ENCODE assay signal across 9 mouse cellular contexts in the genomic region with DNA sequence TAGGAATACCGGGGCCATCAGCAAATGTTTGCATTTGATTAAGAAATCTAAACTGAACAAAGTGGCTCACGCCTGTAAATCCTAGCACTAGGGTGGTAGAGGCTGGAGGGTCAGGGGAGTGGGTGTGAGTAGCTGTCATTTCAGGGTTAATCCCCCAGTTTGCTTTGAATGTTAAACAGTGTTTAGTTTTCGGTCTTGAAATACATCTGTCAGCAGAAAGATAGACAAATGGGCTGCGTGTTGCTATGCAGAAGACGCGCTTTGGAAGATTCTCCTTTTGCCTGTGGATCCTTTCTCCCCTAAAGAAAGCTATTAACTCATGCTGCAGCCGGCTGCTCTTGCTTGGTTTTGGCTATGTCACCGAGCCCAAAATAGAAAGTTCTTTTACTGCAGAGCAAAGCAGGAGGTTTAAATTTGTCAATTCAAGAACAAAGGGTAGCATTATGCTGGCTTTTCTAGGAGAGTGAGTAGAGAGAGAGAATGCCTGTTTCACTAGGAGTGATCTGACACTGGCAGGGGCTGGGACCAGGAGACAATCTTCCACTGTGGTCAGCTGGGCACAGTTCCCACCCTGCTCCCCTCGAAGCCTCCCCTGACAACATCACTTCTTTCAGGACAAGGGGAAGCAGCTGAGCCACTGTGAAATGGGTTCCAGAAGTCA. TPM values are rescaled to one million over a fixed set of nuclear protein-coding genes. Genes with fewer than 3 reads are reported as not detected.
DNase-seq lines count a peak whose midpoint lies in the region; ATAC-seq lines count a peak whose summit lies in the region.
"Had no signal": no experiment of that assay in that cellular context is flagged by ENCODE, and none has a peak within 500 bp of the region (broad histone marks: within the 10 kb centered on the region; RNA-seq: fewer than 3 reads in every experiment).

No protein-coding gene starts in this region.

- H3K36me3 ChIP-seq in megakaryocyte, embryonic 14.5 days (replicated peaks; ENCODE audit: low read length) = no peaks in the 10 kb centered on the region
- H3K36me3 ChIP-seq in heart, embryonic 15.5 days = no peaks in the 10 kb centered on the region

- DNase-seq in left cerebral cortex, adult 9 months (ENCODE audit: low spot score in 2 of 2) = peak; percentile 74 to 77
- DNase-seq in right cerebral cortex, postnatal 36 days (ENCODE audit: low spot score in 2 of 2) = peak; percentile 32 to 54
- DNase-seq in kidney, postnatal 25 days = no peak
- DNase-seq in adrenal gland, adult 8-10 months = no peak
- no peak for DNase-seq in ovary, adult 18-20 months (ENCODE audit: low spot score)

- peaks cover 47% of the 10 kb centered on the region for H3K4me1 ChIP-seq in megakaryocyte, embryonic 14.5 days
- peaks cover 28% of the 10 kb centered on the region for H3K4me1 ChIP-seq in heart, embryonic 15.5 days (replicated peaks)

- H3K27ac ChIP-seq in heart, embryonic 15.5 days = peak overlapping the region; percentile 77

- WGBS in heart, embryonic 15.5 days = 32% methylated on average over 9 of the region's 9 CpGs

- H3K4me2 ChIP-seq in heart, embryonic 15.5 days = peak overlapping the region; percentile 41

- H3K27me3 ChIP-seq in megakaryocyte, embryonic 14.5 days (replicated peaks) = peaks cover 2% of the 10 kb centered on the region
- H3K27me3 ChIP-seq in heart, embryonic 15.5 days = no peaks in the 10 kb centered on the region

- ATAC-seq in megakaryocyte, adult 5-6 weeks (ENCODE audit: poor library complexity, severe bottlenecking) = no peak
- no peak; the same call in 1 of the 2 replicates for ATAC-seq in heart, embryonic 15.5 days (replicated peaks; ENCODE audit: insufficient number of reproducible peaks, insufficient read depth, low FRiP score, low read depth)

- peak overlapping the region; percentile 79 for H3K4me3 ChIP-seq in megakaryocyte, embryonic 14.5 days (replicated peaks)
- no peak overlapping the region for H3K4me3 ChIP-seq in heart, embryonic 15.5 days

- H3K9me3 ChIP-seq in megakaryocyte, embryonic 14.5 days = peaks cover 7% of the 10 kb centered on the region; the same call in 1 of the 2 replicates
- H3K9me3 ChIP-seq in heart, embryonic 15.5 days (replicated peaks) = no peaks in the 10 kb centered on the region

- peak overlapping the region; percentile 20; the same call in 1 of the 2 replicates for H3K9ac ChIP-seq in heart, embryonic 15.5 days

RNA-seq across cellular contexts. Expression of a gene that starts 12.1 kb away (rescaled TPM):
- polyA plus RNA-seq in megakaryocyte, embryonic 14.5 days (2012; ENCODE audit: insufficient read depth, low replicate concordance) = 4.4 and 8.0 TPM in 2 replicates
- total RNA-seq in megakaryocyte, adult 5-6 weeks (2015) = 68.5 and 70.6 TPM in 2 replicates
- total RNA-seq in megakaryocyte, adult 5-6 weeks (2017) = 72.5 and 75.7 TPM in 2 replicates
- 62.0 and 67.0 TPM in 2 replicates for polyA plus RNA-seq in heart, embryonic 15.5 days (2015; fragmentation: Nextera tagmentation; extraction: Ambion mirVana)
- total RNA-seq in adrenal gland, adult 8-10 months (2022) = 10 to 100 TPM; 67.9 to 74.5 (median 69.6) TPM

RNA-seq across cellular contexts. Expression of a gene that starts 59.0 kb away (rescaled TPM):
- not detected in 2 replicates for polyA plus RNA-seq in megakaryocyte, embryonic 14.5 days (2012; ENCODE audit: insufficient read depth, low replicate concordance)
- not detected in 2 replicates for total RNA-seq in megakaryocyte, adult 5-6 weeks (2015)
- total RNA-seq in megakaryocyte, adult 5-6 weeks (2017) = 0.15 TPM in 1 of 2 replicates, not detected in the other
- not detected in 2 replicates for polyA plus RNA-seq in heart, embryonic 15.5 days (2015; fragmentation: Nextera tagmentation; extraction: Ambion mirVana)
- total RNA-seq in adrenal gland, adult 8-10 months (2022) = not detected
- polyA plus RNA-seq: large intestine, adult 2 months had no signal

Comparison
In these comparisons a context has a peak if more than half of its experiments do, and no peak if none do; other contexts are left out.
1. DNase-seq: peak in left cerebral cortex, adult 9 months (2 of 2) and right cerebral cortex, postnatal 36 days (2 of 2); none in kidney, postnatal 25 days (0 of 2), adrenal gland, adult 8-10 months (single experiment) and ovary, adult 18-20 months (single experiment).